Mouse (Mus musculus): Measurements from ENCODE around the gene Prpf40b. TPM values are rescaled to one million over a fixed set of nuclear protein-coding genes. Genes with fewer than 3 reads are reported as not detected.

Gene Prpf40b
- polyA plus RNA-seq, 1 experiment from 2014 or later = 34.8 TPM

DNA sequence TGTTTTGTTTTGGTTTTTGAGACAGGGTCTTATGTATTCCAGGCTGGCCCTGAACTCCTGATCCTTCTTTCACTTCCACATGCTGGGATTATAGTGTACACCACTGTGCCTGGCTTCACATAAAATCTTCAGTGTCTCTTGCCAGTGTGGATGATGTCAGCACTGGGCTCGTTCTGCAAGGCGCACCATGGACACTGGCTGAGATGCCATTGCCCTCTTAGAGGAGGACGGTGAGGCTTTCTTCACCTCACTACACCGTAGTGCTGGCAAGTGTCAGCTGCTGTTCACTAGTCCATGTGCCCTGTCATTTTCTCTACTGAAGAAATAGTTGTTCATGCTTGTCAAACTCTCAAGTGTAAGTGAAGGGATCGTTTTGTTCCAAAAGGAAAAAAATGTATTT is 15.7 kb downstream of the Prpf40b start:
- Histone ChIP-seq H3K4me2 (ENCODE audit: low read depth, low read length) (no peak overlapping the region), H3K4me1 (ENCODE audit: control insufficient read depth, insufficient read depth, low read length) (no peaks in the 10 kb centered on the region; the same call in 1 of the 2 replicates), H3K27ac (ENCODE audit: low read length) (no peak overlapping the region), H3K36me3 (ENCODE audit: control insufficient read depth, insufficient read depth, low read length) (peaks cover 18% of the 10 kb centered on the region), H3K27me3 (replicated peaks; ENCODE audit: control insufficient read depth, insufficient read depth, low read length) (no peaks in the 10 kb centered on the region), H3K9ac (ENCODE audit: low read depth, low read length) (no peak overlapping the region), H3K9me3 (ENCODE audit: control insufficient read depth, low read length) (no peaks in the 10 kb centered on the region), H3K4me3 (ENCODE audit: low read length) (no peak overlapping the region)
- ATAC-seq = no peak
- WGBS = 90% methylated on average over 5 of the region's 5 CpGs

GRCm38 (mm10) chr15:99314891-99315290 is 20.0 kb downstream of the Prpf40b start:
- peak; percentile 41; the same call in 1 of the 2 replicates for ATAC-seq
- H3K4me1 ChIP-seq (ENCODE audit: control insufficient read depth, insufficient read depth, low read length) = peaks cover 7% of the 10 kb centered on the region; the same call in 1 of the 2 replicates
- no peaks in the 10 kb centered on the region for H3K9me3 ChIP-seq (ENCODE audit: control insufficient read depth, low read length)
- no peak overlapping the region for H3K9ac ChIP-seq (ENCODE audit: low read depth, low read length)
- no peak overlapping the region for H3K27ac ChIP-seq (ENCODE audit: low read length)
- no peak overlapping the region for H3K4me2 ChIP-seq (ENCODE audit: low read depth, low read length)
- H3K27me3 ChIP-seq (replicated peaks; ENCODE audit: control insufficient read depth, insufficient read depth, low read length) = no peaks in the 10 kb centered on the region
- H3K36me3 ChIP-seq (ENCODE audit: control insufficient read depth, insufficient read depth, low read length) = peaks cover 10% of the 10 kb centered on the region; the same call in 1 of the 2 replicates
- 88% methylated on average over 16 of the region's 16 CpGs for WGBS
- H3K4me3 ChIP-seq (ENCODE audit: low read length) = no peak overlapping the region

- 75% methylated on average over 16 of the region's 16 CpGs for WGBS
- 0 out of 2 replicates have a peak overlapping the region, but pooled peaks have one; percentile 38 for H3K9ac ChIP-seq (ENCODE audit: low read depth, low read length)
Measured at GRCm38 (mm10) chr15:99316314-99317266, 21.7 kb downstream of the Prpf40b start.

GRCm38 (mm10) chr15:99317267-99317651 is 22.4 kb downstream of the Prpf40b start:
- Histone ChIP-seq H3K9ac (ENCODE audit: low read depth, low read length) (peak overlapping the region; percentile 27), H3K36me3 (ENCODE audit: control insufficient read depth, insufficient read depth, low read length) (peaks cover 7% of the 10 kb centered on the region; the same call in 1 of the 2 replicates), H3K27me3 (replicated peaks; ENCODE audit: control insufficient read depth, insufficient read depth, low read length) (no peaks in the 10 kb centered on the region), H3K4me3 (ENCODE audit: low read length) (no peak overlapping the region), H3K4me2 (ENCODE audit: low read depth, low read length) (no peak overlapping the region), H3K9me3 (ENCODE audit: control insufficient read depth, low read length) (no peaks in the 10 kb centered on the region), H3K27ac (ENCODE audit: low read length) (peak overlapping the region; percentile 54), H3K4me1 (ENCODE audit: control insufficient read depth, insufficient read depth, low read length) (peaks cover 7% of the 10 kb centered on the region; the same call in 1 of the 2 replicates)
- WGBS = 75% methylated on average over 2 of the region's 2 CpGs
- ATAC-seq = peak; percentile 55

More at GRCm38 (mm10) chr15:99316314-99317266, 21.7 kb downstream of the Prpf40b start:
- H3K4me3 ChIP-seq (ENCODE audit: low read length) = no peak overlapping the region
- H3K27me3 ChIP-seq (replicated peaks; ENCODE audit: control insufficient read depth, insufficient read depth, low read length) = no peaks in the 10 kb centered on the region
- ATAC-seq = peak; percentile 36
- H3K4me2 ChIP-seq (ENCODE audit: low read depth, low read length) = no peak overlapping the region
- H3K36me3 ChIP-seq (ENCODE audit: control insufficient read depth, insufficient read depth, low read length) = peaks cover 7% of the 10 kb centered on the region; the same call in 1 of the 2 replicates
- peaks cover 7% of the 10 kb centered on the region; the same call in 1 of the 2 replicates for H3K4me1 ChIP-seq (ENCODE audit: control insufficient read depth, insufficient read depth, low read length)
- no peaks in the 10 kb centered on the region for H3K9me3 ChIP-seq (ENCODE audit: control insufficient read depth, low read length)
- H3K27ac ChIP-seq (ENCODE audit: low read length) = peak overlapping the region; percentile 54

- no peak overlapping the region for H3K9ac ChIP-seq (ENCODE audit: low read depth, low read length)
- H3K4me1 ChIP-seq (ENCODE audit: control insufficient read depth, insufficient read depth, low read length) = peaks cover 7% of the 10 kb centered on the region; the same call in 1 of the 2 replicates
- H3K27me3 ChIP-seq (replicated peaks; ENCODE audit: control insufficient read depth, insufficient read depth, low read length) = no peaks in the 10 kb centered on the region
- peaks cover 7% of the 10 kb centered on the region; the same call in 1 of the 2 replicates for H3K36me3 ChIP-seq (ENCODE audit: control insufficient read depth, insufficient read depth, low read length)
- peak overlapping the region; percentile 54 for H3K27ac ChIP-seq (ENCODE audit: low read length)
- ATAC-seq = no peak
- H3K4me2 ChIP-seq (ENCODE audit: low read depth, low read length) = no peak overlapping the region
- H3K9me3 ChIP-seq (ENCODE audit: control insufficient read depth, low read length) = no peaks in the 10 kb centered on the region
- WGBS = 85% methylated on average over 6 of the region's 6 CpGs
- H3K4me3 ChIP-seq (ENCODE audit: low read length) = no peak overlapping the region
Measured at GRCm38 (mm10) chr15:99318071-99318470, 23.2 kb downstream of the Prpf40b start.

DNA sequence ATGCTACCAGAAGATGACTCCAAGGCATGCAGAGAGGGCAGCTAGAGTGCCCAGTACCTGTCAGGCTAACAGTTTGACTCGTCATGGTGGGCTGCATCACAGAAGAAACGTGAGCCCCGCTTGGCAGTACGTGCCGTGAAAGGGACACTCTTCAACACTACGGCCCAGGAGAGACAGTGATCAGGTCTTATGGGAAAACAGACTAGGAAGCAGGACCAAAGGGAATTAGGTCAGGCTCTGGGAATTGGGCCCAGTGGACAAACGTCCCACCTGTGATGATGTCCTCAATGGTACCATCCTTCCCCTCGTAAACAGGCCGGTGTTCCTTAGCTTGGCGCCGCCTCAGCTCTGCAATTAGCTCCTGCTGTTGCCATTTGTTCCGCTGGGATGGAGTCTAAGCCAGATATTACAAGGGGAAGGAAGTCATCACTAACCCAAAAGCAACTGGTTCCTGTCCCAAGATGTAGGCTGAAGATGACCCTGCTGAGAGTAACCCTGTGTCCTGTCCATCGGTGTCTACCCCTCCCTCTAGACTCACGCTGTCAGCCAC is 24.0 kb downstream of the Prpf40b start:
- Histone ChIP-seq H3K9ac (ENCODE audit: low read depth, low read length) (no peak overlapping the region), H3K4me2 (ENCODE audit: low read depth, low read length) (no peak overlapping the region), H3K4me3 (ENCODE audit: low read length) (no peak overlapping the region), H3K27me3 (replicated peaks; ENCODE audit: control insufficient read depth, insufficient read depth, low read length) (no peaks in the 10 kb centered on the region), H3K4me1 (ENCODE audit: control insufficient read depth, insufficient read depth, low read length) (peaks cover 7% of the 10 kb centered on the region; the same call in 1 of the 2 replicates), H3K27ac (ENCODE audit: low read length) (no peak overlapping the region), H3K9me3 (ENCODE audit: control insufficient read depth, low read length) (no peaks in the 10 kb centered on the region), H3K36me3 (ENCODE audit: control insufficient read depth, insufficient read depth, low read length) (peaks cover 9% of the 10 kb centered on the region; the same call in 1 of the 2 replicates)
- 79% methylated on average over 14 of the region's 14 CpGs for WGBS
- no peak for ATAC-seq

DNA sequence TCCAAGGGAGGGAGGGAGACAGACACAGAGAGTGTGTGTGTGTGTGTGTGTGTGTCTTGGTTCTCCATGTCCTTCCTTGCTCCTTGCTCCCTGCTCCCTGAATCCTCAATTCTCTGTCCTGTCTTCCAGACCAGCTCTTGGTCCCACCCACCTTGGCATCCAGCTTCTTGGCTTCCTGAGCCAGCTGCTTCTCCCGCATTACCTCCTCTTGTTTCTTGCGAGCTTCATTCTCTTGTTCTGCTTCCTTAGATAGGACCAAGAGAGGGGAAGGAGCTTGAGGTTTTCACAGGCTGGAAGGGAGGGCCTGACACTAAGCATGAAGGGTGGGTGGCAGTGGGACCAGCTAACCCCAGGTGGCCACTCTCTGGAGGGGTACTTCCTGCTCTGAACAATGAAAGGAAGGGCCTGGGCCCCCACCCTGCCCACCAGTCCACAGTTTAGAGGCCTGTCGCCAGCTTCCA is 24.6 kb downstream of the Prpf40b start:
- peak overlapping the region; percentile 52 for H3K27ac ChIP-seq (ENCODE audit: low read length)
- no peak overlapping the region for H3K9ac ChIP-seq (ENCODE audit: low read depth, low read length)
- peaks cover 9% of the 10 kb centered on the region; the same call in 1 of the 2 replicates for H3K36me3 ChIP-seq (ENCODE audit: control insufficient read depth, insufficient read depth, low read length)
- H3K4me2 ChIP-seq (ENCODE audit: low read depth, low read length) = no peak overlapping the region
- no peak overlapping the region for H3K4me3 ChIP-seq (ENCODE audit: low read length)
- no peaks in the 10 kb centered on the region for H3K9me3 ChIP-seq (ENCODE audit: control insufficient read depth, low read length)
- ATAC-seq = no peak
- peaks cover 7% of the 10 kb centered on the region; the same call in 1 of the 2 replicates for H3K4me1 ChIP-seq (ENCODE audit: control insufficient read depth, insufficient read depth, low read length)
- no peaks in the 10 kb centered on the region for H3K27me3 ChIP-seq (replicated peaks; ENCODE audit: control insufficient read depth, insufficient read depth, low read length)
- WGBS = 66% methylated on average over 3 of the region's 3 CpGs

DNA sequence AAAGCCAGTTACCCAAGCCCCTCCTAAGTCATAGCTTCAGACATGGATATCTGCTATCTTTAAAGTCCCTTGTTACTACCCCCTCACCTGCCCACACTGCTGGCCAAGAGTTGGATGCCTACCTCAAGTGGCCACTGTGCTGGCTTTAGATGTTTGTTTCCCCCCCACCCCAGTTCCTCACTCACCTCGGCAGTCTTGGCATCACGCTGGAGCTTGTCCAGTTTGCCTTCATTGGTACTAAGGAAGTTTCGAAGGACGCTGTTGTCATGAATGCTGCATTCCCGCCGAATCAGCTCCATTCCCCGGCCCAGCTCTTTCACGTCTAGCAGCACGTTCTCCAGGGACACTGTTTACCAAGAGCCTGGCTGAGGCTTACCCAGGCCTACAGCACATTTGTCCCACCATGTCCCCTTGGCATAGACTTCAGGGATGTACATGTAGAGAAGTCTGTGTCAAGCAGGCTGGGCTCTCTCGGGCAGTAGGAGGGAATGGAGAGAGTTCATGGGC is 25.3 kb downstream of the Prpf40b start:
- Histone ChIP-seq H3K4me2 (ENCODE audit: low read depth, low read length) (no peak overlapping the region), H3K9ac (ENCODE audit: low read depth, low read length) (no peak overlapping the region), H3K4me3 (ENCODE audit: low read length) (no peak overlapping the region), H3K27me3 (replicated peaks; ENCODE audit: control insufficient read depth, insufficient read depth, low read length) (no peaks in the 10 kb centered on the region), H3K36me3 (ENCODE audit: control insufficient read depth, insufficient read depth, low read length) (peaks cover 9% of the 10 kb centered on the region; the same call in 1 of the 2 replicates), H3K27ac (ENCODE audit: low read length) (0 out of 2 replicates have a peak overlapping the region, but pooled peaks have one; percentile 15), H3K9me3 (ENCODE audit: control insufficient read depth, low read length) (no peaks in the 10 kb centered on the region), H3K4me1 (ENCODE audit: control insufficient read depth, insufficient read depth, low read length) (peaks cover 7% of the 10 kb centered on the region; the same call in 1 of the 2 replicates)
- WGBS = 80% methylated on average over 10 of the region's 10 CpGs
- no peak for ATAC-seq

GRCm38 (mm10) chr15:99320978-99321377 is 26.1 kb downstream of the Prpf40b start:
- no peak overlapping the region for H3K9ac ChIP-seq (ENCODE audit: low read depth, low read length)
- H3K36me3 ChIP-seq (ENCODE audit: control insufficient read depth, insufficient read depth, low read length) = peaks cover 9% of the 10 kb centered on the region; the same call in 1 of the 2 replicates

More at GRCm38 (mm10) chr15:99320978-99321377, 26.1 kb downstream of the Prpf40b start:
- ATAC-seq = no peak
- Histone ChIP-seq H3K4me2 (ENCODE audit: low read depth, low read length) (no peak overlapping the region), H3K4me3 (ENCODE audit: low read length) (no peak overlapping the region), H3K4me1 (ENCODE audit: control insufficient read depth, insufficient read depth, low read length) (peaks cover 7% of the 10 kb centered on the region; the same call in 1 of the 2 replicates), H3K9me3 (ENCODE audit: control insufficient read depth, low read length) (no peaks in the 10 kb centered on the region), H3K27me3 (replicated peaks; ENCODE audit: control insufficient read depth, insufficient read depth, low read length) (no peaks in the 10 kb centered on the region), H3K27ac (ENCODE audit: low read length) (no peak overlapping the region)
- WGBS = 79% methylated on average over 9 of the region's 9 CpGs
